Mouse (Mus musculus) neural tube, embryonic 13.5 days (tissue): ENCODE data around the gene Tenm2. TPM values are rescaled to one million over a fixed set of nuclear protein-coding genes. Genes with fewer than 3 reads are reported as not detected.

ENCODE experiments used
- ATAC-seq: fragments of 200-750 bp; cut with Nextera tagmentation; 2 replicates; pipeline ENCODE4 v1.8.0; 2017; ENCODE audit warnings: low read depth, mild to moderate bottlenecking, moderate TSS enrichment, moderate library complexity
- H3K27ac ChIP-seq: fragments of 300-500 bp; sonication (generic); replicated peaks from 2 replicates; pipeline ENCODE4 v1.5.1; 2015; ENCODE audit warnings: moderate library complexity, mild to moderate bottlenecking, inconsistent platforms
- H3K27me3 ChIP-seq: fragments of 300-500 bp; sonication (generic); 2 replicates; pipeline ENCODE4 v1.6.1; 2015; ENCODE audit warnings: mild to moderate bottlenecking, inconsistent platforms
- H3K36me3 ChIP-seq: fragments of 300-500 bp; sonication (generic); 2 replicates; pipeline ENCODE4 v1.6.1; 2015; ENCODE audit warnings: mild to moderate bottlenecking, inconsistent platforms
- H3K4me1 ChIP-seq: fragments of 300-500 bp; sonication (generic); replicated peaks from 2 replicates; pipeline ENCODE4 v1.6.1; 2015; ENCODE audit warnings: inconsistent platforms
- H3K4me2 ChIP-seq: fragments of 300-500 bp; sonication (generic); 2 replicates; pipeline ENCODE4 v1.6.1; 2015; ENCODE audit warnings: inconsistent platforms, mild to moderate bottlenecking, moderate library complexity
- H3K4me3 ChIP-seq: fragments of 300-500 bp; sonication (generic); 2 replicates; pipeline ENCODE4 v1.5.1; 2015; ENCODE audit warnings: mild to moderate bottlenecking, inconsistent platforms
- H3K9ac ChIP-seq: fragments of 300-500 bp; sonication (generic); 2 replicates; pipeline ENCODE4 v1.6.1; 2015; ENCODE audit warnings: moderate library complexity, mild to moderate bottlenecking, inconsistent platforms
- H3K9me3 ChIP-seq: fragments of 300-500 bp; sonication (generic); 2 replicates; pipeline ENCODE4 v1.6.1; 2016; ENCODE audit warnings: inconsistent platforms
- WGBS: fragments of 180-500 bp; shearing (Covaris S2); methylation state at CpG from one replicate; pipeline ENCODE4 v1.1.7; 2015; 5-methylcytosine and 5-hydroxymethylcytosine counted together
- polyA plus RNA-seq: library from polyadenylated mRNA; unstranded; fragments of >200 nt; fragmentation: Nextera tagmentation; extraction: Ambion mirVana; gene quantifications from 2 replicates; pipeline ENCODE4 v1.2.1, GENCODE M21; 2015

The Tenm2 gene
- polyA plus RNA-seq, 1 experiment from 2014 or later, result 14.2 TPM

DNA sequence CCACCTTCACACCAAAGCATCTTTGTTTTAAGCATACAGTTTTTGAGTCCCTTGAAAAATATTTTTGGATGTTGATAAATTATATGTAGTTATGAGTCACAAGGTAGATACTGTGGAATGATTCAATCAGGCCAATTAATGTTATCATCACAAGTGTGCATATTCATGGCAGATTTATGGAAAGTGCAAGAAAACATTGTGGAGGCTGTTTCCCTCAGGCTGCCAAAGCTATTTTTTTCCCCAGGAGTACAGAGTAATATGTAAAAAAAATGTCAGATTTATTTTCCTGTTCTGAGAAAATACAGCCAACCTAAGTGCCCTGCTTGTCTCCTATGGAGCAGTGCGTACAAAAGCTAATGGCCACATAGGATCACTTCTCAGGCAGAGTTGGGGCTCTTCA lies 882.5 kb downstream of the Tenm2 start:
- no peaks in the 10 kb centered on the region for H3K27me3 ChIP-seq
- no peak overlapping the region for H3K4me3 ChIP-seq
- H3K4me1 ChIP-seq, result peaks cover 5% of the 10 kb centered on the region
- no peak overlapping the region for H3K4me2 ChIP-seq
- H3K9me3 ChIP-seq, result no peaks in the 10 kb centered on the region
- no peak overlapping the region for H3K27ac ChIP-seq
- 73% methylated on average over 1 of the region's 1 CpGs for WGBS
- H3K36me3 ChIP-seq, result no peaks in the 10 kb centered on the region
- no peak for ATAC-seq
- H3K9ac ChIP-seq, result no peak overlapping the region

DNA sequence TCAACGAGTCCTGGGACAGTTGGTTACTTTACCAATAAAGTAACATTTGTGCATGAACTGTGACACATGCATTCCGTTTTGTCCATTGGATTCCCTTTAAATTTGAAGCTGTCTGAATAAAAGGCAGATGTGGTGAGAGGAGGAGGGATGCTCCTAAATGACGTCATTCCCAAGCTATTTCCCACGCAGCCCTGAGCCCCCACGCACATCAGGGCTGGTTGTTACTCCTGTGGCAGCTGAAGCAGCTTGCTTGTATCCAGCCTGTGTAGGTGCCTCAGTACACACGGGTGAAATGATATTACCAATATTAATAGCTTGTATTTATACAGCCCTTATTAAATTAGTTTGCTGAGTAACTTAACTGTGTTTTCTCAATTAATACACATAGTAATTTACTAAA lies 884.0 kb downstream of the Tenm2 start:
- Histone ChIP-seq H3K9me3 (no peaks in the 10 kb centered on the region), H3K4me1 (peaks cover 5% of the 10 kb centered on the region), H3K4me2 (no peak overlapping the region), H3K27ac (no peak overlapping the region), H3K36me3 (no peaks in the 10 kb centered on the region), H3K27me3 (no peaks in the 10 kb centered on the region), H3K9ac (no peak overlapping the region), H3K4me3 (no peak overlapping the region)
- WGBS, result 54% methylated on average over 6 of the region's 6 CpGs
- ATAC-seq, result no peak

DNA sequence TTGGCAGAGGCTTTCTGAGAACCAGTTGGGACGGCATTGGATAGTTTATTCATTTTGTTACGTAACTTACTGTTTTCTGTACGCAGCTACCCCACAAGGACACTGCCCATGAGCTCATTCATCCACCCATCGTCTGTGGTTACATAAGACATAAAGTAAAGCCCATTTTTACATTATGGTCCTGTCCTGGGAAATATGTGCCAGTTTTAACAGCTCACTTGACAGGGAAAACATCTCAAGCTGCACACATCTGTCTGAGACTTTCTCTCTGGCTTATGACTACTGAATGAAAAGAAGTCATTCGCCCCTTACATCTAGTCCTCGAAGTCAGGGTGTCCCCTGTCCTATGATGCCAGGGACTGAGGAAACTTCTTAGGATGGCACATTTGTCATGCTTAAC lies 884.4 kb downstream of the Tenm2 start:
- 89% methylated on average over 6 of the region's 6 CpGs for WGBS

DNA sequence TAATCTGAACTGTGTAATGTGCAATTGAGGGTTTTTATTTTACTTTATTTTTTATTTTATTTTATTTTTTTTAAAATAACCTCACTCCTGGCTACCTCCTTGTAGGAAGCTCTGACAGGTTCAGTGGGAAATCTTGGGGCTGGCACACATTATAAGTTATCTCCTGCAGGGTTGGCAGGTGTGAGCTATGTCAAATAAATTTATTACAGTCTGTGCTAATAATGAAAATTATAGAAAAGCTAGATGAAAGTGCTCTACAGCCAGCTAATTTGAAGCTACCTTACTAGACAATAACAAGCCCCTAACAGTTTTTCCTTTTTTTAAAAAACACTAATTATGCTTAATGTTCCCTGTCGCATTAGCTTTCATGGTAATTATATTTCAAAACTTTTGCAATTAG lies 885.5 kb downstream of the Tenm2 start:
- Histone ChIP-seq H3K27ac (no peak overlapping the region), H3K27me3 (no peaks in the 10 kb centered on the region), H3K4me2 (no peak overlapping the region), H3K4me3 (no peak overlapping the region), H3K4me1 (peaks cover 5% of the 10 kb centered on the region), H3K9me3 (no peaks in the 10 kb centered on the region), H3K9ac (no peak overlapping the region), H3K36me3 (no peaks in the 10 kb centered on the region)
- 72% methylated on average over 1 of the region's 1 CpGs for WGBS
- 0 out of 2 replicates have a peak, but pooled peaks have one; percentile 11 for ATAC-seq

More for the DNA sequence above, 884.4 kb downstream of the Tenm2 start:
- no peaks in the 10 kb centered on the region for H3K9me3 ChIP-seq
- H3K27ac ChIP-seq, result no peak overlapping the region
- no peaks in the 10 kb centered on the region for H3K27me3 ChIP-seq
- H3K36me3 ChIP-seq, result no peaks in the 10 kb centered on the region
- H3K4me3 ChIP-seq, result no peak overlapping the region
- H3K4me2 ChIP-seq, result no peak overlapping the region
- ATAC-seq, result no peak
- peaks cover 5% of the 10 kb centered on the region for H3K4me1 ChIP-seq
- H3K9ac ChIP-seq, result no peak overlapping the region

DNA sequence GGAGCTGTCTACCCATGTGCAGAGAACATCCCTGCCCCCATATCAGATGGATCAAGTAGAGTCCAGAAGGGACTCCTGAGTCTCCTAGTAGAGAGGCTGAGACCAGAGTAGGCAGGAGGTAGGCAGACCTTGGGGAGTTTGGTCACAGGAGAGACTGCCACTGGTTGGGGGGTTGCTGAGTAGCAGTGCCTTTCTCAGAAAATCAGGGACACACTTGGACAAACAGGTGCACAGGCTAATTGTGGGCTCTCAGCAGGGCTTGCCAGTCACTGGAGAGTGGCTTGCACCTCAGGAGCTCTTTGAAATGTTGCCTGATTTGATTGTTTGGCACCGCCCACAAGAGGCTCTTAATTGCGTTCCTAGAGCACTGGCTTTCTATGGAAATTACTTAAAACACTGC lies 885.9 kb downstream of the Tenm2 start:
- H3K27me3 ChIP-seq, result no peaks in the 10 kb centered on the region
- H3K4me2 ChIP-seq, result no peak overlapping the region
- peak; percentile 50; the same call in 1 of the 2 replicates for ATAC-seq
- no peaks in the 10 kb centered on the region for H3K9me3 ChIP-seq
- peaks cover 5% of the 10 kb centered on the region for H3K4me1 ChIP-seq
- H3K27ac ChIP-seq, result no peak overlapping the region
- H3K9ac ChIP-seq, result no peak overlapping the region
- no peak overlapping the region for H3K4me3 ChIP-seq
- WGBS, result 15% methylated on average over 2 of the region's 2 CpGs
- H3K36me3 ChIP-seq, result no peaks in the 10 kb centered on the region

DNA sequence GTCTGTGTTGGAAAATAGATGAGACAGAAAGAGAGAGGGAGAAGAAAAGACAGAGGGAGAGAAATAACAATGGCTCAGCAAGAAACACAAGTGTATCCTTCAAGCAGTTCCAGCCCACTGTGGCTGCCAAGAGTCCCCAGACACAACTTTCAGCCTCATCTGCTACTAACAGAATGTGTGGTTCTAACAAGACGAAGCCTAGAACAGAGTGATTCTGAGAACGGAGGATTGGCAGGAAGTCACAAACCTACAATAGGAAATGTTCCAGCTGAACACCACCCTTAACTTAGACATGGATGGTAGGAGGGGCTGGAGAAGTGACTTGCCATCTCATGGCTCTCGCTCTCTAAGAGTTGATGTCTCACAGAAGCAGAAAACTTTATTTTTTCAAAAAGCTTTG lies 894.0 kb downstream of the Tenm2 start:
- WGBS, result 85% methylated on average over 3 of the region's 3 CpGs
- H3K27ac ChIP-seq, result no peak overlapping the region
- H3K27me3 ChIP-seq, result no peaks in the 10 kb centered on the region
- no peaks in the 10 kb centered on the region for H3K36me3 ChIP-seq
- no peak for ATAC-seq
- H3K4me3 ChIP-seq, result no peak overlapping the region
- no peaks in the 10 kb centered on the region for H3K4me1 ChIP-seq
- no peaks in the 10 kb centered on the region for H3K9me3 ChIP-seq
- H3K4me2 ChIP-seq, result no peak overlapping the region
- no peak overlapping the region for H3K9ac ChIP-seq

DNA sequence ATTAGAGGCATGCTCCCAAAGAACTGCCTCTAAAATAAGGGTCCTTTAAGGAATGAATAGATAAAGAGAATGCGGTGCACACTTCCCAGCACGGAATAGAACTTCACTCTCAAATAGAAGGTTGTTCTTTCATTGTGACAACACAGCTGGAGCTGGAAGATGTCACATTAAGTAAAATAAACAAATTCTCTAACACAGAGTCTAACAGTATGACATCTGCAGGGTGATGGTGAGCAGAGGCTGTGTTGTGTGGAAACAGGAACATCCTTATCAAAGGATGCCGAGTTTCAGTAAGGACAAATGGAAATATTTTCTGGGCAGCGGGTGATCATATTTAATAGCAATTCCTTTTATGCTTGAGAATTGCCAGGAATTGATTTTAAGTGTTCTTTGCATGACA lies 897.3 kb downstream of the Tenm2 start:
- no peaks in the 10 kb centered on the region for H3K36me3 ChIP-seq
- no peak for ATAC-seq
- H3K9me3 ChIP-seq, result no peaks in the 10 kb centered on the region
- peaks cover 9% of the 10 kb centered on the region for H3K4me1 ChIP-seq
- no peak overlapping the region for H3K4me2 ChIP-seq
- H3K4me3 ChIP-seq, result no peak overlapping the region
- H3K27me3 ChIP-seq, result no peaks in the 10 kb centered on the region
- 78% methylated on average over 4 of the region's 4 CpGs for WGBS
- H3K9ac ChIP-seq, result no peak overlapping the region
- H3K27ac ChIP-seq, result no peak overlapping the region

DNA sequence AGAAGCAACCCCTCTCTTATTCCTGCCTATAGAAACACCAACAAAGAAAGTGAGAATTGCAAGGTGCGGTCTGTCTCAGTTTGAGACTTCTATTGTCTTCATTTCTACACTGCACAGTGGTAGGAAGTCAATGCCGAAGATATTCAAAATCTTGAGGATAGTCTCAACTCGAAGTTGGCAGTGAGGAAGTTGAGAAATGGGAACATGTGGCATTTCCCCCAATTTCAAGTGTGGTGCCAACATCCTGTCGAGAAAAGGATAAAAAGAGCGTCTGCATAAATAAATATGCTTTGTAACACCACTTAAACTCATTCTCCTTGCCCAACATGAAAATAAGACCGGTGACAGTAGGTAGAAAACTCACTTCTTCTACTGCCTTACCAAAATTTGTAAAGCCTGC lies 898.7 kb downstream of the Tenm2 start:
- Histone ChIP-seq H3K36me3 (no peaks in the 10 kb centered on the region), H3K27me3 (no peaks in the 10 kb centered on the region), H3K27ac (no peak overlapping the region), H3K9me3 (no peaks in the 10 kb centered on the region), H3K4me2 (no peak overlapping the region), H3K9ac (no peak overlapping the region), H3K4me1 (peaks cover 15% of the 10 kb centered on the region), H3K4me3 (no peak overlapping the region)
- WGBS, result 88% methylated on average over 6 of the region's 6 CpGs
- ATAC-seq, result no peak

DNA sequence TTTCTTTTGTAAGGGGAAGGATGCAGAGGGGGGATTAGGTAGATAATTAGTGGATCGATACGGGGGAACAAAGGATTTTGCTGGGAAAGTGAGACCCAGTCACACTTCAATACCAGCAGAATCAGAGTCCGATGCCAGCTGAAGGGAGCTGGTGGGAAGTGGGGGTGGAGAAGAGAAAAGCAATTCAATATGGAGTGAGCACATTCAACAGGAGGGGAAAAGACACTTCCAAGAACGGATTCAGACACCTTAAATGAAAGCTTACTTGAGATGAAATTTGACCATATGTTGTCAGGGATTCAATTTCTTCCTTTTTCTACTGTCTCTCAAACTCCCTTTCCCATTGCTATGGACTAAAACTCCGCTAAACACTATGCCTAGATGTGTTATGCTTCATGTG lies 900.6 kb downstream of the Tenm2 start:
- 78% methylated on average over 5 of the region's 5 CpGs for WGBS
- H3K36me3 ChIP-seq, result no peaks in the 10 kb centered on the region

DNA sequence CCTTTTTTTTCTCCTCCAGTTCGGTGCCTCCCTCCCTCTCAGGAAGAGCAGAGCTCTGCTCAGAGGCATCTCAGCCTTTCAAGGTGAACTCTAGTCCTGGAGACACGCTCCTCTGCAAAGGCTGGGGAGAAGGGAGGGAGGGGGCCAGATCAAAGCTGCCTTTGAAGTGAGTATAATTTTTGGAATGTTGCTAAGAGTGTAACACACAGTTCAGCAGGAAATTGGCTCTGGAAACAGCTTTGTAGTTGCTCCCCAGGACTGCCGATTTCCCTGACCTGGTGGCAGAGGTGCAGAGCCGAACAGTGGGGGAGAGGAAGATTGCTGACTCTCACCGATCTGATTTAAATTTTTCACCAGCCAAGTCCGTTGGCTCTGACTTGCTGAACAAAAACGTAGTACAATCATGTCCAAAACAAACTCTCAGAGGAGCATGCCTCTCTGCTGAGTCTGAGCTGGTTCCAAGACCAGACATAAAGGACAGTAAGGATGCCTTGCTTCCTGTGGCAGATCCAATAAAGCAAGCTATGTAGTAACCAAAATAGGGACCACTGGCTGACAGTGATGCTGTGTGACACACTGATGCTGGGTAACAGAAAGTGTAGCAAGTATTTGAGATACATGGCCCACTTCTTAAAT lies 901.5 kb downstream of the Tenm2 start:
- WGBS, result 10% methylated on average over 7 of the region's 7 CpGs
- H3K36me3 ChIP-seq, result no peaks in the 10 kb centered on the region
- H3K4me3 ChIP-seq, result no peak overlapping the region
- peaks cover 32% of the 10 kb centered on the region for H3K4me1 ChIP-seq
- no peak overlapping the region for H3K27ac ChIP-seq
- no peaks in the 10 kb centered on the region for H3K9me3 ChIP-seq
- no peak overlapping the region for H3K9ac ChIP-seq
- H3K27me3 ChIP-seq, result no peaks in the 10 kb centered on the region
- H3K4me2 ChIP-seq, result no peak overlapping the region
- ATAC-seq, result peak; percentile 43; the same call in 1 of the 2 replicates

More for the DNA sequence above, 900.6 kb downstream of the Tenm2 start:
- H3K9me3 ChIP-seq, result no peaks in the 10 kb centered on the region
- no peak overlapping the region for H3K4me2 ChIP-seq
- no peaks in the 10 kb centered on the region for H3K27me3 ChIP-seq
- no peak overlapping the region for H3K9ac ChIP-seq
- H3K4me1 ChIP-seq, result peaks cover 32% of the 10 kb centered on the region
- no peak overlapping the region for H3K4me3 ChIP-seq
- ATAC-seq, result no peak
- H3K27ac ChIP-seq, result no peak overlapping the region

DNA sequence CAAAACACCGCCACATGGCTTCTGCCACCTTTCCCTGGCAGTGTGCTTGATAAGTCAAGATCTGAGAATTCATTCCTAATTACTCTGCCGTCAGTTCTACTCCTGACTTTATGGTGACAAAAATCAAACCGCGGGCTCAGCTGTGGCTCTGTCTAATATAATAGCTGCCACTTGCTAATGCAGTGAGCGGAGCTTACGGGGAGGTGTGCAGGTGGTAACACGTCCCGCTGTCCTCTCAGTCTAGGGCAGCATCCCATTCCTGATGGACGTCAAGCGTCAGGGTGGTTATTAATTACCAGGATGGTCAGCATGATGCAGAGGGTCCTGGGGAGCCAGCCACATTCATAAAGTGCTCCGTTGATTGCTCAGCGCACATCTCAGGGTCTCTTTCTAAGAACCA lies 903.5 kb downstream of the Tenm2 start:
- 33% methylated on average over 12 of the region's 12 CpGs for WGBS
- Histone ChIP-seq H3K4me3 (no peak overlapping the region), H3K27me3 (no peaks in the 10 kb centered on the region), H3K27ac (peak overlapping the region; percentile 18; the same call in 1 of the 2 replicates), H3K4me1 (peaks cover 32% of the 10 kb centered on the region), H3K9me3 (no peaks in the 10 kb centered on the region), H3K9ac (no peak overlapping the region), H3K4me2 (peak overlapping the region; percentile 6; the same call in 1 of the 2 replicates), H3K36me3 (no peaks in the 10 kb centered on the region)
- no peak for ATAC-seq

DNA sequence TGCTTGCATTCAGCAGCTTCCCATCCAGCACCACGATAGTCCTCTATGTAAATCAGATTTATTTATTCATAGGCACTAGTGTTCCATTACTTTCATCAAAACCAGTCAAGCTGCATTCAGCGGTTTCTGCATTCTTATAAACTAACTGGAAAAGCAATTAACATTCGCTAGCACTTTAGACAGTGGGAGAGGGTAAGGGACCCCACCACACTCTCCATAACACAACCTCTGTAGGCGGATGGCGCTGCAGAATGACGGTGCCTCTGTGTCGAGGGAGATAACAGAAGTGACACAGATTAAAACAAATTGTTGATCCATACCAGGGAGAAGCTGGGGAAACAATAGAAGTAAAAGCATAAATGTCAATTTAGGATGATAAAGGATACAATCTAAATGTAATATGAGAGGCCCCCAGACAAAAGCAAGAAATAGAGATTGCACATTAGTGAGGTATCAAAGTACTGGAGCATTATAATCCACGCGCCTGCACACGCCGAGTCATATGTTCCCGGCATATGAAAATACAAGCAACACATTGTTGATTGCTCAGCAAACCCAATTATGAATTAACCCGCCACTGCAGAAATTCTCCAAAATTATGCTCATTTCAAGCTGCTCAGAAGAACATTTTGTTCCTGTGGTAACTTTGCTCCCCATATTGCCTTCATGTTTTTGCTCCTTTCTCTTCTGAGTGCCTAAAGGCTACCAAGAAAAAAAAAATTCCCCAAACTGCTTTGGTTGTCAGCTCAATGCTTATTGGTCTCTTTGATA lies 904.2 kb downstream of the Tenm2 start:
- 39% methylated on average over 13 of the region's 13 CpGs for WGBS

More for the DNA sequence above, 904.2 kb downstream of the Tenm2 start:
- peak; percentile 79 for ATAC-seq
- Histone ChIP-seq H3K4me1 (peaks cover 32% of the 10 kb centered on the region), H3K4me2 (peak overlapping the region; percentile 6; the same call in 1 of the 2 replicates), H3K36me3 (no peaks in the 10 kb centered on the region), H3K9me3 (no peaks in the 10 kb centered on the region), H3K27ac (peak overlapping the region; percentile 18; the same call in 1 of the 2 replicates), H3K4me3 (no peak overlapping the region), H3K27me3 (no peaks in the 10 kb centered on the region), H3K9ac (no peak overlapping the region)
